Mouse (Mus musculus) layer of hippocampus, adult 18-20 months (tissue): Measurements from ENCODE around the gene Whrn. TPM values are rescaled to one million over a fixed set of nuclear protein-coding genes. Genes with fewer than 3 reads are reported as not detected.

Experiments used
- DNase-seq, 2 experiments: peaks; one replicate each; pipeline ENCODE4 v3.0.0; 2022; ENCODE audit warnings: low spot score in 2 of 2
- total RNA-seq, 2 experiments: library from RNA; stranded (reverse); gene quantifications; 2 replicates each; pipeline ENCODE4 v1.2.3; 2021

Whrn gene
- total RNA-seq, 2 experiments from 2014 or later: 18.0 to 21.8 TPM

- no peak for DNase-seq
These were observed 43.2 kb downstream of the Whrn start for GRCm38 (mm10) chr4:63452555-63452954.

- peak in 1 of 2 experiments; percentile 9 for DNase-seq
These were observed 45.2 kb downstream of the Whrn start for GRCm38 (mm10) chr4:63450551-63450950.

DNA sequence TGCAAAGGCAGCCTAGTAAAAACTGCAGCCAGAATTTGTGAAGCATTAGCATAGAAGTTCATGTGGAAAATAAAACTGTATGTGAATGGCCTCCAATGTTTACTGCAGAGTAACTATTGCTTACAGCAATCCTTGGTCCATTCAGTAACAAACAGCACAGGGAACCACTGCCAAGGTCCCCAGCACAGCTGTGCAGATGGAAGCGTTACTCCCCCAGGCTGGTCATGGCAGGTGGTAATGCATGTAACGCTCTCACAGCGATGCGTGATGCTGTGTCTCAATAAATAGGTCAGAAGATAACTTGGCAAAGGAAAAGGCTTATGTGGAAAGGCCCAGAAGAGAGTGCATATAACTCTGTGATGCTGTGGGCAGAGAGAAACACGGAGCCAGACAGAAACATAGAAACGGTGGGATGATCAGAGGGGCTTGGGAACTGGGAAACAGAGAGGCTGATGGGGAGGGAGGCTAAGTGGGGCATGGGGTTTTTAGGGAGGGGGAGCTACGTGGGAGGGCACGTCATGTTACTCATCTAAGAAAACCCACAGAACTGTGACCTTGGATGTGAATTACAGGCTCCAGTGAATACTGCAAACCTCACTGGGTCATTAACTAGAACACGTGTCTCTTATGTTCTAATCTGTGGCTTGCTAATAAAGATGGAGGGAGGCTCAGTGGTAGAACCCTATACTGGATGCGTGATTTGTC, 51.3 kb downstream of the Whrn start:
- DNase-seq: no peak

GRCm38 (mm10) chr4:63443101-63443500, 52.7 kb downstream of the Whrn start:
- no peak for DNase-seq

DNA sequence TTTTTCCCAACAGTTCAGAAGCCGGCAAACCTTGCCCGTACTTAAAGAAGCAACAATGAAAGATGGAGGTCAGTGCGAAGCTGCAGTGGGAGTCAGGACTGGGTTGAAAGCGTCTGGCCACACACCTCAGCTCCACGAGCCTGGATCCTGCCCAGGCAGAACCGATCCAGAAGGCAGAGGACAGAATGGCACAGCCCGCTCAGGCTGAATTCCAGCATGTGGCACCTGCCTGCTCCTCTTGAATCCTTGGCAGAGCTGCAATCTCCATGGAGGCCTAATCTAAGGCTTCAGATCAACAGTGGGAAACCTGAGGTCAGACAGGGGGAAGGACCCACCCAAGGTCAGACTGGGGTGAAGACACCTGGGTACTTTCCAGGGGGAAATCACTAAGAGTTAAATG, 54.2 kb downstream of the Whrn start:
- DNase-seq: no peak

- no peak for DNase-seq
These were observed 55.5 kb downstream of the Whrn start for GRCm38 (mm10) chr4:63440262-63440661.

- DNase-seq: no peak
These were observed 57.8 kb downstream of the Whrn start for GRCm38 (mm10) chr4:63437968-63438367.

GRCm38 (mm10) chr4:63437119-63437815, 58.5 kb downstream of the Whrn start:
- no peak for DNase-seq

- no peak for DNase-seq
These were observed 60.4 kb downstream of the Whrn start for GRCm38 (mm10) chr4:63435402-63435801.

DNA sequence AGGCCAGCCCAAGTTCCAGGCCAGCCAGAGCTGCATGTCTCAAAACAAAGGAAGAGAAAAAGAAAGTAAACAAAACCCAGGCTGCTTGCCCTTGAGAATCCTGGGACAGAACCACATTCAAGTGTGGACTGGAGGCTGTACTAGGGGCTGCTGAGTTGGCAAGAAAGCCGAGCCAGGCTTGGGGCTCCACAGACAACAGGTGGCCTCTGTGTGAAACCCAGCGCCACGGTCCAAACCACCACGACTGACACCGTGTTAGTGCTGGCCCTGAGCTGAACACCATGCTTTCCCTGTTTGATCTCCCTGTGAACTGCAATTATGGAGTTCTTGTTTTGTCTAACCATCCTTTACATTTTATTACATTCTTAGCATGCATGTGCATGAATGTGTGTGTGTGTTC, 64.7 kb downstream of the Whrn start:
- no peak for DNase-seq

- no peak for DNase-seq
These were observed 65.4 kb downstream of the Whrn start for GRCm38 (mm10) chr4:63430357-63430756.

DNA sequence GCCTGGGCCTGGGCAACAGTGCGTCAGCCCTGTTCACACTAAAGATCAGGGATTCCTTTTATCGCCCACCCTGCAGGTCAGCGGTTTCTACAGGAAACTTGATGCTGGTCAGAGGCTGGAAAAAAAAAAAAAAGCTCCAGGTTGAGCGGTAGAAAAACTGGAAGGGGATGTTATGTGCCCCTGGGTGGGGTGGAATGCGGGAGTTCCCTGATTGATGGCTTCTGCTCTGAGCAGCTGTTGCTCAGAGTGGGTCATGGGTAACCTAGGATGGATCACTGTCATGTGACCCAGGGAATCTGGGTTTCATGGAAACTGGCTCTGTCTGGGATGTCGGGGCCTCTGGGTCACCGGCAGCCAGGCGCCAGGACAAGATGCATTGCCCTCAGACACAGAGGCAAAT, 69.5 kb downstream of the Whrn start:
- no peak for DNase-seq

- no peak for DNase-seq
These were observed 72.0 kb downstream of the Whrn start for GRCm38 (mm10) chr4:63423811-63424210.

- no peak for DNase-seq
These were observed 72.6 kb downstream of the Whrn start for GRCm38 (mm10) chr4:63423231-63423630.

- peak in 1 of 2 experiments; percentile 22 for DNase-seq
These were observed 75.5 kb downstream of the Whrn start for GRCm38 (mm10) chr4:63420143-63420920.

GRCm38 (mm10) chr4:63418270-63418669, 77.5 kb downstream of the Whrn start:
- DNase-seq: no peak

DNA sequence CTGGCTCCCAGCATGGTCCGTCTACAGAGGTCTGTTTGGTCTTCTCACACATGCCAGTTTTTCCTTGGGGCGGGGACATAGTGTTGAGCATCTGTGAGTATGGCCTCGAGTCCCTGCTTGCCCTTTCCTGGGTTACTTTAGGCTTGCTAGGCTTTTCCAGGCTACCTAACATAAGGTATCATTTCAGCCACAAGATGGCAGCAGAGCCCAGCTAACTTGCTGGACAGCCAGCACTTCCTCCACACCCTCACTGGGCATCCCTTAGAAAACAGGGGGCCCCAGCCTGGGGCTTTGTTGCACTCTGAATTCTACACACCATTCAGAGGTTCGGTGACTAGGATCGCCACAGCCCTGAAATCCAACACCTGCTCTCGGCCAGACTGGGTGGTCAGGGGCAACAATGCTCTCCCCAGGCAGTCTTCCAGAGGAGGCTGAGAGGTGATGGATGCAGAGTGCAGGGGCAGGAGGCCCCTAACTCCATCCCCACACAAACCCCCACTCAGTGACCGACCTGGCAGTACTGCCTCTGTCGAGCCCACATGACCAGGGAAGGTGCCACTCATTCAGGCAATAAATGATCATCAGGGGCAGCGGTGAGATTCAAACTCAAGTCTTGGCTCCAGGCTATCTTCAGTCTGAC, 78.4 kb downstream of the Whrn start:
- DNase-seq: peak; percentile 54 to 90

DNA sequence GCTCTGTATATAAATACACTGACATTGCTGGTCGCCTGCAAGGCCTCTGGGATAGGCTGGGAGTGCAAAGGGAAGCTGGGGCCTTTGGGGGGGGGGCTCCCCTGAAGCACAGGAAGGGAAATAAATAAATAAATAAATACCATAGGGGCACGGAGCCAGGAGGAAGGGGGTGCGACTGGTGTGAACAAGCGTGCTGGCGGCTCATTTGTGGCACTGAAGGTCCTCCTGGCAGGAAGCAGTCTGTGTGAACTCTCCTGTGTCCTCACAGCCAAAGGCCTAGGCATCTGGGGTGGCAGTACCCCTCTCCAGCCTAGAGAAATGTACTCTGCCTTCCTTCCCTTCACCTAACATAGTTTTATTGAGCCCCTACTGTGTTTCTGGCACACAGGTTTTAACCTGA, 80.8 kb downstream of the Whrn start:
- no peak for DNase-seq

- no peak for DNase-seq
These were observed 84.6 kb downstream of the Whrn start for GRCm38 (mm10) chr4:63411222-63411621.

- DNase-seq: peak; percentile 78 to 90
These were observed 85.2 kb downstream of the Whrn start for GRCm38 (mm10) chr4:63410583-63410934.

DNA sequence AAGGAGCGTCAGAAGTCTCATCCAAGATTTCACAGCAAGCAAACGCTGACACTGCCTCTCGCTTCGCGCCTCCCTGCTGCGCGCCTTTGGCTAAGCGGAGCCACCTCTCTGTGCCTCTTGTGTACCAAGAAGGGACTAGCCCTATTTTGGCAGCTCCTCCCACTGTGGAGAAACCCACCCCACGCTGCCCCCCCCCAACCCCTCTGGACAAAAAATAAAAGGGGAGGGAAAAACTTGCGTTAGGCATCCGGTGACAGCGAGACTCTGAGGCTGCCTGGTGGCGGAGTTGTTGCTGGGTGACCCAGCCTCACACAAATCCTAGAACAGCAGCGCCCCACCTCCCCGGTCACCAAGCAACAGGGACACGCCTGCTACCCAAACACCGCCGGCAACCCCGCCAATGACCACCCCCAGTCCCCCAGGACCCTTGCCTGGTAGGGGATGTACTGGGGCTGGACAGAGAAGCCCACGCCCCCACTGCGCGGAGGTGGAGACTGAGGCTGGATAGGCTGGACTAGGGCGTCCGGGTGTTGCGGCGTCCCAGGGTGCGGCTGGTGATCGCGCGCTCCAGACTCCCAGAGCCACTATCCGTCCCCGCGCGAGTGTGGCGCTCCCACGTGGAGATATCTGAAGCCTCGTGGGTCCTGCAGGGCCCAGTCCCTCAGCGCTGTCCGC, 85.7 kb downstream of the Whrn start:
- peak in 1 of 2 experiments; percentile 27 for DNase-seq
